Mouse (Mus musculus) kidney, embryonic 16.5 days (tissue): ENCODE measurements at regions not wholly inside any gene's neighbourhood (a gene's known extent, or its start where the extent isn't known, plus 50 kb on each side); places are given as distances from the start of the nearest gene placed in this dataset.
A peak's percentile ranks its signal among the peaks of the same experiment; 100 is the strongest.
"Not testable (repeated sequence)": the region's sequence is repeated elsewhere in the genome, so short reads cannot be mapped to it uniquely, and the experiment has no call there.

ENCODE experiments used
- ATAC-seq: fragments of 200-750 bp; cut with Nextera tagmentation; 2 replicates; pipeline ENCODE4 v1.8.0; 2017; ENCODE audit warnings: moderate TSS enrichment; ENCODE audit not compliant: low FRiP score, low TSS enrichment
- H3K27ac ChIP-seq: fragments of 300-500 bp; sonication (generic); 2 replicates; pipeline ENCODE4 v1.5.1; 2014; ENCODE audit warnings: low read length
- H3K27me3 ChIP-seq: fragments of 300-500 bp; sonication (generic); 2 replicates; pipeline ENCODE4 v1.6.1; 2014; ENCODE audit warnings: low read length, control low read depth, mixed read lengths; ENCODE audit not compliant: insufficient read depth
- H3K36me3 ChIP-seq: fragments of 300-500 bp; sonication (generic); 2 replicates; pipeline ENCODE4 v1.6.1; 2014; ENCODE audit warnings: low read length, control low read depth, mixed read lengths; ENCODE audit not compliant: insufficient read depth
- H3K4me1 ChIP-seq: fragments of 300-500 bp; sonication (generic); 2 replicates; pipeline ENCODE4 v1.6.1; 2014; ENCODE audit warnings: low read length, control low read depth, mixed read lengths; ENCODE audit not compliant: insufficient read depth
- H3K4me2 ChIP-seq: fragments of 300-500 bp; sonication (generic); replicated peaks from 2 replicates; pipeline ENCODE4 v1.6.1; 2014; ENCODE audit warnings: low read depth, low read length
- H3K4me3 ChIP-seq: fragments of 300-500 bp; sonication (generic); 2 replicates; pipeline ENCODE4 v1.5.1; 2014; ENCODE audit warnings: mild to moderate bottlenecking, low read length
- H3K9ac ChIP-seq: fragments of 300-500 bp; sonication (generic); replicated peaks from 2 replicates; pipeline ENCODE4 v1.6.1; 2014; ENCODE audit warnings: low read length
- H3K9me3 ChIP-seq: fragments of 300-500 bp; sonication (generic); 2 replicates; pipeline ENCODE4 v1.6.1; 2016; ENCODE audit warnings: low read length, control low read depth
- WGBS: fragments of 180-500 bp; shearing (Covaris S2); extraction: QIAGEN DNeasy Blood & Tissue Kit; methylation state at CpG from one replicate; pipeline ENCODE4 v1.1.7; 2014; 5-methylcytosine and 5-hydroxymethylcytosine counted together

- Histone ChIP-seq H3K27ac (no peak overlapping the region), H3K9ac (no peak overlapping the region), H3K4me2 (no peak overlapping the region), H3K4me1 (no peaks in the 10 kb centered on the region), H3K36me3 (no peaks in the 10 kb centered on the region), H3K4me3 (no peak overlapping the region), H3K27me3 (no peaks in the 10 kb centered on the region), H3K9me3 (no peaks in the 10 kb centered on the region)
- 72% methylated on average over 7 of the region's 7 CpGs for WGBS
- ATAC-seq, result no peak
Observed at GRCm38 (mm10) chr11:91204416-91204815, 372.9 kb downstream of the Kif2b start.

DNA sequence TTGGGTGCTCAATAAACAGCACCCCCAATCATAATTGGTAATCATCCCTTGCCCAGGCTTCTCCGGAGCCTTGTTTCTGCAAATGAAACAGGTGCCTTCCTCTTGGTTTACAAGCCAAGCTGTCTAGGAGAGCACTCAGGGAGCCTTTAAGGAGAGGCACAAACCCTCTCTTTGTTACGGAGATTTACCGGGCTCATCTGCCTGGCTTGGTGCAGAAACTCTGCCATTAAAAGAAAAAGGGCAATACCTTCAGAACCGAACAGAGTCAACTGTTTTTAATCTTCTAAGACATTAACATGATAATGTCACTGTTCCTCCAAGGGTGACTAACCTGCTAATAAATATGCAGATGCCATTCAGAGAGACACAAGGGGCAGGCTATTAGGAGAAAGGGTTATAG is 380.5 kb downstream of the Kif2b start:
- Histone ChIP-seq H3K36me3 (no peaks in the 10 kb centered on the region), H3K4me1 (no peaks in the 10 kb centered on the region), H3K9ac (no peak overlapping the region), H3K27me3 (no peaks in the 10 kb centered on the region), H3K4me2 (no peak overlapping the region), H3K9me3 (no peaks in the 10 kb centered on the region), H3K27ac (no peak overlapping the region), H3K4me3 (no peak overlapping the region)
- no peak for ATAC-seq
- WGBS, result 34% methylated on average over 4 of the region's 4 CpGs

- Histone ChIP-seq H3K4me1 (no peaks in the 10 kb centered on the region), H3K9ac (no peak overlapping the region), H3K4me3 (no peak overlapping the region), H3K9me3 (no peaks in the 10 kb centered on the region), H3K27me3 (no peaks in the 10 kb centered on the region), H3K27ac (no peak overlapping the region), H3K36me3 (no peaks in the 10 kb centered on the region), H3K4me2 (no peak overlapping the region)
- 50% methylated on average over 6 of the region's 6 CpGs for WGBS
- ATAC-seq, result no peak
Observed at GRCm38 (mm10) chr11:91196351-91196750, 381.0 kb downstream of the Kif2b start.

- not testable (repeated sequence) for H3K9me3 ChIP-seq, H3K4me3 ChIP-seq, ATAC-seq, H3K9ac ChIP-seq, H3K36me3 ChIP-seq, H3K4me1 ChIP-seq, H3K4me2 ChIP-seq, H3K27ac ChIP-seq, H3K27me3 ChIP-seq
- WGBS, result 44% methylated on average over 2 of the region's 2 CpGs
Observed at GRCm38 (mm10) chr11:91167336-91167735, 410.0 kb downstream of the Kif2b start.

GRCm38 (mm10) chr11:91133753-91134270 is 443.5 kb downstream of the Kif2b start:
- H3K9ac ChIP-seq, result no peak overlapping the region
- no peaks in the 10 kb centered on the region for H3K27me3 ChIP-seq
- H3K9me3 ChIP-seq, result no peaks in the 10 kb centered on the region
- H3K36me3 ChIP-seq, result no peaks in the 10 kb centered on the region
- ATAC-seq, result no peak
- no peak overlapping the region for H3K4me2 ChIP-seq
- no peak overlapping the region for H3K4me3 ChIP-seq
- WGBS, result 67% methylated on average over 9 of the region's 9 CpGs
- H3K4me1 ChIP-seq, result no peaks in the 10 kb centered on the region
- no peak overlapping the region for H3K27ac ChIP-seq

- Histone ChIP-seq H3K9me3 (no peaks in the 10 kb centered on the region), H3K36me3 (no peaks in the 10 kb centered on the region), H3K27ac (no peak overlapping the region), H3K9ac (no peak overlapping the region), H3K4me1 (no peaks in the 10 kb centered on the region), H3K27me3 (no peaks in the 10 kb centered on the region), H3K4me2 (no peak overlapping the region), H3K4me3 (no peak overlapping the region)
- no peak for ATAC-seq
- 71% methylated on average over 7 of the region's 7 CpGs for WGBS
Observed at GRCm38 (mm10) chr11:91132771-91133380, 444.5 kb downstream of the Kif2b start.

GRCm38 (mm10) chr11:91131960-91132359 is 443.8 kb upstream of the Tom1l1 start:
- WGBS, result 11% methylated on average over 6 of the region's 6 CpGs
- H3K4me1 ChIP-seq, result no peaks in the 10 kb centered on the region
- no peaks in the 10 kb centered on the region for H3K9me3 ChIP-seq
- H3K4me2 ChIP-seq, result no peak overlapping the region
- H3K9ac ChIP-seq, result no peak overlapping the region
- ATAC-seq, result peak; percentile 57; the same call in 1 of the 2 replicates
- H3K36me3 ChIP-seq, result no peaks in the 10 kb centered on the region
- no peaks in the 10 kb centered on the region for H3K27me3 ChIP-seq
- H3K27ac ChIP-seq, result no peak overlapping the region
- no peak overlapping the region for H3K4me3 ChIP-seq

DNA sequence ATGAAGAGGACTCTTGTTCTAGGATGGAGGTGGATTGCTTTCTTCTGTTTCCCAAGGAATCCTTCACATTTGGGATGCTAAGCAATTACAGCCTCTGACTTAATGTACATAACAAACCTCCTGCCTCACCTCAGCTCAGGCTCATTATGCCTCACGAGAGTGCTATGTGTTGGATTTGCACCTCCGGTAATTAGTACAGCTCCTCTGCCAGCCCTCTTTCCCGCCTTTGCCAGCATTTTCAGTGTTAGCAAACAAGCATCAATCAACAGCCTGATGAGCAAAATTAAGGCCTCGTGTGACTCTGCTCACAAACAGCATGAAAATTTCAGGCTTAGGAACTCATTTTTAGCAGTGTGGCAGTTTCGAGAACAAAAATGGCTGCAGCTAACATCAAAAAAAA is 410.0 kb upstream of the Tom1l1 start:
- no peak for ATAC-seq
- H3K4me1 ChIP-seq, result no peaks in the 10 kb centered on the region
- H3K27ac ChIP-seq, result no peak overlapping the region
- no peak overlapping the region for H3K4me3 ChIP-seq
- no peak overlapping the region for H3K4me2 ChIP-seq
- no peaks in the 10 kb centered on the region for H3K9me3 ChIP-seq
- no peak overlapping the region for H3K9ac ChIP-seq
- no peaks in the 10 kb centered on the region for H3K36me3 ChIP-seq
- 55% methylated on average over 5 of the region's 5 CpGs for WGBS
- H3K27me3 ChIP-seq, result no peaks in the 10 kb centered on the region

- Histone ChIP-seq H3K27me3 (no peaks in the 10 kb centered on the region), H3K9me3 (no peaks in the 10 kb centered on the region), H3K4me3 (no peak overlapping the region), H3K4me1 (no peaks in the 10 kb centered on the region), H3K27ac (no peak overlapping the region), H3K9ac (no peak overlapping the region), H3K36me3 (no peaks in the 10 kb centered on the region), H3K4me2 (no peak overlapping the region)
- no peak for ATAC-seq
- 38% methylated on average over 3 of the region's 3 CpGs for WGBS
Observed at GRCm38 (mm10) chr11:91097552-91097951, 409.4 kb upstream of the Tom1l1 start.

GRCm38 (mm10) chr11:91096000-91096652 is 408.0 kb upstream of the Tom1l1 start:
- Histone ChIP-seq H3K27me3 (no peaks in the 10 kb centered on the region), H3K9ac (no peak overlapping the region), H3K27ac (no peak overlapping the region), H3K4me2 (no peak overlapping the region), H3K9me3 (no peaks in the 10 kb centered on the region), H3K4me3 (no peak overlapping the region), H3K4me1 (no peaks in the 10 kb centered on the region), H3K36me3 (no peaks in the 10 kb centered on the region)
- ATAC-seq, result peak; percentile 65
- 14% methylated on average over 12 of the region's 12 CpGs for WGBS
